Mouse (Mus musculus): ENCODE measurements at regions not wholly inside any gene's neighbourhood (a gene's known extent, or its start where the extent isn't known, plus 50 kb on each side); places are given as distances from the start of the nearest gene placed in this dataset.

- intact Hi-C loops (cut with DNase I), result no loop called here
- Histone ChIP-seq H3K27ac (no peak overlapping the region), H3K4me3 (no peak overlapping the region)
- TF ChIP-seq CTCF (IDR thresholded peaks at IDR 0.05), result no peak
- no peak for DNase-seq (ENCODE audit: extremely low spot score in 1 of 2, low spot score in 2 of 2)
Observed at GRCm38 (mm10) chr7:98768460-98768859, 65.6 kb downstream of the Thap12 start.

GRCm38 (mm10) chr7:98769111-98769734 lies 65.7 kb upstream of the Wnt11 start:
- intact Hi-C loops (cut with DNase I), result no loop called here
- no peak for TF ChIP-seq CTCF (IDR thresholded peaks at IDR 0.05)
- H3K27ac ChIP-seq, result no peak overlapping the region
- DNase-seq (ENCODE audit: extremely low spot score in 1 of 2, low spot score in 2 of 2), result no peak
- no peak overlapping the region for H3K4me3 ChIP-seq

GRCm38 (mm10) chr7:98770257-98770890 lies 64.5 kb upstream of the Wnt11 start:
- Histone ChIP-seq H3K4me3 (no peak overlapping the region), H3K27ac (no peak overlapping the region)
- no peak for DNase-seq (ENCODE audit: extremely low spot score in 1 of 2, low spot score in 2 of 2)
- TF ChIP-seq CTCF (IDR thresholded peaks at IDR 0.05), result no peak
- intact Hi-C loops (cut with DNase I), result loop anchor here (10.0 kb wide), 1 partner anchor 296 kb away; no protein-coding TSS in a partner anchor

- no peak for TF ChIP-seq CTCF (IDR thresholded peaks at IDR 0.05)
- Histone ChIP-seq H3K4me3 (no peak overlapping the region), H3K27ac (no peak overlapping the region)
- intact Hi-C loops (cut with DNase I), result loop anchor here (10.0 kb wide), 1 partner anchor 296 kb away; no protein-coding TSS in a partner anchor
- no peak for DNase-seq (ENCODE audit: extremely low spot score in 1 of 2, low spot score in 2 of 2)
Observed at GRCm38 (mm10) chr7:98771134-98771775, 63.7 kb upstream of the Wnt11 start.

GRCm38 (mm10) chr7:98774597-98774996 lies 60.3 kb upstream of the Wnt11 start:
- intact Hi-C loops (cut with DNase I), result loop anchor here (10.0 kb wide), 1 partner anchor 300 kb away; no protein-coding TSS in a partner anchor
- H3K27ac ChIP-seq, result no peak overlapping the region
- DNase-seq (ENCODE audit: extremely low spot score in 1 of 2, low spot score in 2 of 2), result no peak
- H3K4me3 ChIP-seq, result no peak overlapping the region
- peak; percentile 39 for TF ChIP-seq CTCF (IDR thresholded peaks at IDR 0.05)

GRCm38 (mm10) chr7:98775031-98775430 lies 59.9 kb upstream of the Wnt11 start:
- Histone ChIP-seq H3K27ac (no peak overlapping the region), H3K4me3 (no peak overlapping the region)
- intact Hi-C loops (cut with DNase I), result loop anchor here (10.0 kb wide), 1 partner anchor 300 kb away; no protein-coding TSS in a partner anchor
- no peak for DNase-seq (ENCODE audit: extremely low spot score in 1 of 2, low spot score in 2 of 2)
- no peak for TF ChIP-seq CTCF (IDR thresholded peaks at IDR 0.05)

GRCm38 (mm10) chr7:98777304-98777849 lies 57.5 kb upstream of the Wnt11 start:
- no peak for DNase-seq (ENCODE audit: extremely low spot score in 1 of 2, low spot score in 2 of 2)
- TF ChIP-seq CTCF (IDR thresholded peaks at IDR 0.05), result no peak
- Histone ChIP-seq H3K4me3 (no peak overlapping the region), H3K27ac (no peak overlapping the region)
- intact Hi-C loops (cut with DNase I), result loop anchor here (10.0 kb wide), 1 partner anchor 303 kb away; no protein-coding TSS in a partner anchor

GRCm38 (mm10) chr7:98778929-98779328 lies 56.0 kb upstream of the Wnt11 start:
- Histone ChIP-seq H3K27ac (no peak overlapping the region), H3K4me3 (no peak overlapping the region)
- TF ChIP-seq CTCF (IDR thresholded peaks at IDR 0.05), result peak; percentile 84
- intact Hi-C loops (cut with DNase I), result loop anchor here (2.0 to 10.0 kb wide), 2 partner anchors 36 to 304 kb away; no protein-coding TSS in a partner anchor
- DNase-seq (ENCODE audit: extremely low spot score in 1 of 2, low spot score in 2 of 2), result peak; percentile 59 to 69

- no peak for TF ChIP-seq CTCF (IDR thresholded peaks at IDR 0.05)
- H3K4me3 ChIP-seq, result no peak overlapping the region
- no peak overlapping the region for H3K27ac ChIP-seq
- intact Hi-C loops (cut with DNase I), result no loop called here
- DNase-seq (ENCODE audit: extremely low spot score in 1 of 2, low spot score in 2 of 2), result no peak
Observed at GRCm38 (mm10) chr7:98783521-98783920, 51.4 kb upstream of the Wnt11 start.

- H3K4me3 ChIP-seq, result no peak overlapping the region
- TF ChIP-seq CTCF (IDR thresholded peaks at IDR 0.05), result no peak
- intact Hi-C loops (cut with DNase I), result no loop called here
- peak; percentile 24 to 25 for DNase-seq (ENCODE audit: extremely low spot score in 1 of 2, low spot score in 2 of 2)
- H3K27ac ChIP-seq, result no peak overlapping the region
Observed at GRCm38 (mm10) chr7:98783954-98784353, 51.0 kb upstream of the Wnt11 start.

- Histone ChIP-seq H3K27ac (no peak overlapping the region), H3K4me3 (no peak overlapping the region)
- no peak for DNase-seq (ENCODE audit: extremely low spot score in 1 of 2, low spot score in 2 of 2)
- intact Hi-C loops (cut with DNase I), result no loop called here
- TF ChIP-seq CTCF (IDR thresholded peaks at IDR 0.05), result no peak
Observed at GRCm38 (mm10) chr7:98784369-98784931, 50.5 kb upstream of the Wnt11 start.
